Mouse (Mus musculus) splenic B cell, adult 2 months (primary cell): ENCODE measurements at regions not wholly inside any gene's neighbourhood (a gene's known extent, or its start where the extent isn't known, plus 50 kb on each side); places are given as distances from the start of the nearest gene placed in this dataset.

ENCODE experiments used
- DNase-seq: peaks from one replicate; pipeline ENCODE4 v3.0.0-alpha.2; 2011; ENCODE audit warnings: low read depth, low spot score
- H3K27me3 ChIP-seq: 2 replicates; pipeline ENCODE4 v1.6.1; 2012; ENCODE audit warnings: mild to moderate bottlenecking, low read length, moderate library complexity, mixed read lengths; ENCODE audit not compliant: control insufficient read depth, poor library complexity, insufficient read depth, severe bottlenecking
- H3K36me3 ChIP-seq: 2 replicates; pipeline ENCODE4 v1.6.1; 2012; ENCODE audit warnings: mild to moderate bottlenecking, low read length, moderate library complexity, mixed read lengths; ENCODE audit not compliant: control insufficient read depth, poor library complexity, insufficient read depth, severe bottlenecking

DNA sequence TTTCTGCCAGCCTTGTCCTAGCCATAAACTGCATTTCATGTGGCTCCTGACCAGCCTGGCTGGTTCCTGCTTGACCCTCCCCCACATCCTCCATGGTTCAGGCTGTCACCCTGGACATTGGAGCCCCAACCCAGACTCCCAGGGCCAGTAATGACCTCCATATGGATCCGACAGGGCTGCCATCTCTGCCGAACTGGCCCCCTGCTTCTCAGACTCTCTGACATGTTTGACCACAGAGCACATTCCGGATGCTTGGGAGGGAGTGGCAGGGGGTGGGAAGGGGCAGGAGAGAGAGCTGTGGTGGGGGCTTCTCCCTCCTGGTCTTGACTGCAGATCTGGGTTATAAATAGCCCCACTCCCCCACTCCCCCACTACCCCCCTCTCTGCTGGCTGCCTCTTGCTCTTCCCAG, 59.0 kb upstream of the Actrt2 start:
- no peaks in the 10 kb centered on the region for H3K27me3 ChIP-seq
- no peak for DNase-seq
- H3K36me3 ChIP-seq: no peaks in the 10 kb centered on the region

DNA sequence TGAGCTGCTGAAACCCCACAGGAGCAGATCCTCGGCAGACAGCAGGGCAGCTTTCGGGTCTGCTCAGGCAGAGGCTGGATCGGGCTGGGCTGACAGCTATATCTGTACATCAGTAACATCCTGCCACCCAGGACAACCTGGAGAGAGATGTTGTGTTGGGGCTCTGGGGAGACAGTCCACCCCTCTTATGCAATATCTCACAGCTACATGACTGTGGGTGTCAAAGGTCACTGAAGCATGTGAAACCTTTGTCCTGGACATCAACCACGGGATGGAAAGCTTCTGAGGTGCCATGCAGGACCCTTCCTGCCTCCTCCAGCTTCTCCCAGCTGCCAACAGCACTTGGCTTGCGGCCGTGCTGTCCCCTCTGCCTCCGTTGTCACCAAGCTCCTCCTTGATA, 60.3 kb upstream of the Actrt2 start:
- Histone ChIP-seq H3K27me3 (no peaks in the 10 kb centered on the region), H3K36me3 (no peaks in the 10 kb centered on the region)
- no peak for DNase-seq

DNA sequence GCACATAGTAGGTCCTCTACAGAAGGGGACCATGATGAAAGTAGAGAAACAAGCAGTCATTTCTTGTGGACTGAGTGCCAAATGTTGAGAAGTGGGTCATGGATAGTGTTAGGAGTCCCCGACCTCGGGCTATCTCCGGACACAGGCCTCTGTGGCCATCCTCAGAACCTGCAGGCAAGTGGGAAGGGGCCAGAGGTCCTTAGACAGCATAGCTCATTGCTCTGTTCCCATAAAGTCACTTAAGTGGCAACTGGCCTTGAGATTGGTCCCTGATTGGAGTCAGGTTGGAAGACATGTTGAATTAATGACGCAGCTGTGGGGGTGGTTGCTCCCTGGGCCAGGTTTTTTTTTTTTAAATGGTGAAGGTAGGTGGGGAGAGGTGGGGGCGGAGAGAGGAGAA, 63.0 kb upstream of the Actrt2 start:
- Histone ChIP-seq H3K27me3 (no peaks in the 10 kb centered on the region), H3K36me3 (no peaks in the 10 kb centered on the region)
- DNase-seq: no peak

DNA sequence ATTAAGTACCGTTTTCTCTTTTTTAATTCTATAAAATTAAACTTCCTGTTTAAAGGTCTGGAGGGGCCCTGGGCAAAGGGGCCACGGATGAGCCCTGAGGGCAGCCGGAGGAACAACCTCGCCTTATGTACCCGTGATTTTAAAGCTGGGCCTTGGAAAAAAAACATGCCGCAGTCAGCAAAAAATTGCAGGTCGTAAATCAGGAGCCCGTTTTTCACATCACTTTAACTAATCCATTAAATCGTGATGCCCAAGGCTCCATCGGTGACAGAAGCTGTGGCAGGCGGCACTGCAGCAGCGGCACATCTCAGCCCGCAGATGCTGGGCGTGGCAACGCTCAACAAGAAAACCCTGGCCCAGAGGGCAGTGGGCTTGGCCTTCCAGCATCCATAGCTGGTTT, 63.7 kb upstream of the Actrt2 start:
- Histone ChIP-seq H3K27me3 (no peaks in the 10 kb centered on the region), H3K36me3 (no peaks in the 10 kb centered on the region)
- DNase-seq: no peak

DNA sequence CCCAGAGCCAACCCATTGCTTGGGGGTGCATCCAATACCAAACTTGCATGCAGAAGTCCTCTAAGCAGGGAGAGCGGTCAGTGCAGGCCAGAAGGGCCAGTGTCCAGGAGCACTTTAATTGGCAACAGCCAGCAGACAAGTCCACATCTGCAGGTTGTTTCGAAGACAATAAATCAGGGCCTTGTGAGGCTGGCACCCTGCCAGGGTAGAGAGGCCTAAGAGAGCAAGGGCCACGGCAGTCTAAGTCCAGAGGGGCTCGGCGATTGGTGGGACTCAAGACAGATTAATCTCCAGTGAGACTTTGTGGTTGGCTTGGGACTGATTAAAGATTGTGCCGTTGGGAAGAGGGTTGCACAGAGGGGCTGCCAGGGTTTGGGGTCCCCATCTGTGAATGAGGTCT, 68.4 kb upstream of the Actrt2 start:
- Histone ChIP-seq H3K27me3 (no peaks in the 10 kb centered on the region), H3K36me3 (no peaks in the 10 kb centered on the region)
- no peak for DNase-seq

DNA sequence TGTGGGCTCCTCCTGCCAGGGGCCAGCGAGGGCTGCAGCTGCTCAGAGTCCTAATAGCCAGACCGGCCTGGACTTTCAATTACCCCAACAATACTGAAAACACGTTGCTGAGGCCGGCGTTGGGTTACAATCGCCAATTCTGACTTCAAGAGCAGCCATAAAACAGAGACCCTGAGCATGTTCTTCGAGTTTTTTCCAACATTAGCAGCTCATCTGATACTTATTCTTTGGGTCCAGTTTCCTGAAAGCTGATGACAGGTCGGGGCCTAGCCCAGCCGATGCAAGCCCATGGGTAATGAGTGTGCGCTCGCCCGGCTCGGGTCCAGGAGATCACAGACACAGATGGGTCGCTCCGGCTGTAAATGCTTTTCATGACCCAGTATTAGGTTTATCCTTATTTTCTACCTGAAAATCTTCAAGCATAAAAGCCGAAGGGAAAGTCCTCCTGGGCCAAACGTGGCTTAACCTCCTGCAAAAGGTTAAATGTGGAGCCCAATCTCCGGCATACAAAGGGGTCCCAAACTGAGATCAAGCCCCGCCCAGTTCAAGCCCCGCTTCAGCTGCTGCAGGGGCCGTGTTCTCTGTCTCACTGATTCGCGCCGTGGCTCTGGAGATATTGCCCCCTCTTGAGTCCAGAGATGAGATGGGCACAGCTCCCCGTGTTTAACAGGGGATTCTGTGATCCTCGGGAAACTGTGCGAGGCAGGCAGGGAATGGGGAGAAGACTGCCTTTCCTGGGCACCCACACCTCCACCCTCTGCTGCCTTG, 73.6 kb upstream of the Actrt2 start:
- DNase-seq: no peak
- H3K27me3 ChIP-seq: no peaks in the 10 kb centered on the region
- H3K36me3 ChIP-seq: no peaks in the 10 kb centered on the region

DNA sequence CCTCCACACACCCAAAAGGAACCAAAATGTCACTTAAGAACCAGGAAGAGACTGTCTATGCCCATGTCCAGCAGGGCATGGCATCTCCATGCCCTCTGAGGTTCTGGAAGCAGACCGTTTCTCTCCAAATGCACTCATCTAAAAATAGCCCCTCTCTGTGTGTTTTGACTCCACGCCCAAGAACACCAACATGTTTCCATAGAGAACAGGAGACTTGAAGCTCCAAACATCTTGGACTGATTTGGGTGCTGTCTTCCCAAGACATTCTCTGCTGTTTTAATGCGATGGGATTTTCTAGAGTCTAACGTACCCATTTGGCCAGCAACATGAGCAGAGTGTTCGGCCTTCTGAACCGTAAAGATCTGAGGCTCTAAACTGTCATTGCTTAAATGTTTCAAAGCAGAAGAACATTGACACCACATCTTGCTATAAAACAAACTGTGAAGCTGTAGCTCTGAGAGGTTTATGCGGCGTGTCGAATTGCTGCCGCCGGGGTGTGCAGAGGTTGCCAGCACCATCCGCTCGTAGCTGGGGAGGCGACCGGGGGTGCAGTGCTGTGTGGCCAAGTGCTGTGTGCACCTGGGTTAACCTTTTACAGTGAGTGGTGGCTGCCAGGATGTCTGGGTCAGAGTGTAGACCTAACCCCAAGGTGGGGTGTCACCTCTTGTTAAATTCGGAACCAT, 78.8 kb upstream of the Actrt2 start:
- DNase-seq: no peak
- H3K36me3 ChIP-seq: no peaks in the 10 kb centered on the region
- no peaks in the 10 kb centered on the region for H3K27me3 ChIP-seq

DNA sequence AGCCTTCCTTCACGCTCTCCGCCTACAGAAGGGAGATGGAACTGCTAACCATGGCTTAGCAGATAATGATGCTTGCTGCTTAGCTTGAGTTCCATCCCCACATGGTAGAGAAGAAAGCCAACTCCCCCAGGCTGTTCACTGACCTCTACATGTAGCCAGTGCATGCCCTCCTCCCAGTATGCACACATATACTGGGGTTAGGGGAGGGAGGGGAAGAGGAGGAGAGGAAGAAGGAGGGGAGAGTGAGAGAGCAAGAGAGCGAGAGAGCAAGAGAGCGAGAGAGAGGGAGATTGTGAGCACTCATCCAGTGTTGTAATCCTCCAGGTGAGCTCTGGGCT, 79.3 kb upstream of the Actrt2 start:
- H3K36me3 ChIP-seq: no peaks in the 10 kb centered on the region
- no peaks in the 10 kb centered on the region for H3K27me3 ChIP-seq
- no peak for DNase-seq

DNA sequence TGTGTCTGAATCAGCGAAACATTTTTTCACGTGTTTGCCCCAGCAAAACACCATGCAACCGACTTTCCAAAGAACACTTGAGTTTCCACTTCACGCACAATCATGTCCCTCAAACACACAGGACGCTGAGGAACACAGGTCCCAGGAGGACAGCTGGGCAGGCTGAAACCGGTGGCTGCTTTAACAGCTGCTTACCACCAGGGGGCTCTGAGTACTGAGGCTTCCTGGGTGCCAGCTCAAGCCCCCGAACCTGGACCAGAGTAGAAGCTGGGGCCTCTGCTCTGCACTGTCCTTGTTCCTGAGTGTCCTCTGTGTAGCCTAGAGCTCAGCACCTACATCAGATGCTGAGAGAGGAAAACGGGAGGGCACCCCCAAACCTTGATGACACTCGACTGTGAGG, 81.5 kb upstream of the Actrt2 start:
- no peaks in the 10 kb centered on the region for H3K36me3 ChIP-seq
- no peaks in the 10 kb centered on the region for H3K27me3 ChIP-seq
- peak; percentile 40 for DNase-seq

DNA sequence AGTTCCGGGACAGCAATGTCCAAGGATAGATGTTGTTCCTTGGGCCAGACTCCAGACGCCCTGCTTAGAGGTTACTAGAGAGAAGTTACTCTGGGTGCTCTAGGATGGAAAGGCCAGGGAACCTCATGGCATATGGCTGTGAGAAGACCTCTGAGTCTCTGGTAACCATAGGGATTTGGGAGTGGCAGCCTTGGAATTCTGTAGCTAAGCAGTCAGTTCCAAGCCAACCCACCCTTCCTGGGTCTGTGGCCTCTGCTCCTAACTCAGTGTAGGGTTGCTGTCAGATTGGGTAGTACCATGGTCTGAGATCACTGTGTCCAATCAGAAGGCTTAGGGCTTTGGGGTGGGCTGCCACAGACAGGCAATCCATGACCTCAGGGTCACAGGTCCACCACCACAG, 82.3 kb upstream of the Actrt2 start:
- no peak for DNase-seq
- Histone ChIP-seq H3K36me3 (no peaks in the 10 kb centered on the region), H3K27me3 (no peaks in the 10 kb centered on the region)

DNA sequence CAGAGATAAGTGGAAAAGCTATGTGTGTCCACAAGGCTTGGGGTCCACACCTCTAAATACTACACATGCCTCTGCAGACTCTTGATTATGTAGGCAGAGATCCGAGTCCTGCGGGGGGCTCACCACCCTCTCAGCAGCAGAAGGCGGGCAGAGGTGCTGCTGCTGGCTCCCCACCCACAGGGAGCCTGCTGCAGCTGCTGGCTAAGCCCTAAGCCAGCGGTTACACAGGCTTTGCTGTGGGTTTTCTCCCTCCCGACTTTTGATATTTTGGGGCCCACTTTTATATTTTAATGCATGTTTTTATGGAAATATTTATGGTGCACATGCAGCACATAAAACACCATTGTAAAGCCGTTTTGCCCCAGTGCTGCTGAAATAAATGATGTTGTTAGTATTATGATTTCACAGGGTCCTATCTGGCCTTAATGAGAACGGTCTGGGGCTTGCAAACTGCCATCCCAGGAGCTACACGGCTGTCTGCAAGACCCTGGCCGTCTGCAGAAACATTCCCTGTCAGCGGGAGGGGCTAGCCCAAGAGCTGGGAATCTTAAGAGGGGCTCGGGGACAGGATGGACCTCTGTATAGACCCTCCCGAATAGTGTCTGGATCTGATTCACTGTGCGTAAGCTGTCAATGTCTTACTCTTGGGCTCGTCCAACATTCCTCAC, 82.9 kb upstream of the Actrt2 start:
- H3K36me3 ChIP-seq: no peaks in the 10 kb centered on the region
- DNase-seq: no peak
- no peaks in the 10 kb centered on the region for H3K27me3 ChIP-seq

DNA sequence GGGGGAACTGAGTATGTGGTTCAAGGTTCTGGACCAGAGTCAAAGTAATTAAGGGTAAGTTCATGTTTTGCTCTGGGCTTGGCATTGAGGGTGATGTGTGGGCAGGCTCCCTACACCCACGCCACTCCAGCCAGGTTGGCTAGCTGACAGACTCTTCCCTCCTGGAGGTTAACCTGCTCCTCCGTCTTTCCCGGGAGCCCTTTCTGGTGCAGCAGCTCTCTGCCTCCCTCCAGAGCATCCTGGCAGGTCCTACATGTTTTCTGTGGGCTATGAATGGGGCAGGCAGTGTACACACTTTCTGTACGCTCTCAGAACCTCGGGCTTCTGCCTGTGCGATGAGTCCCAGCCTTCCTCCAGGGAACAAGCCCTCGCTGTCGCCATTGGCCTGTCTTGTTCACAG, 82.8 kb upstream of the Ttc34 start:
- no peak for DNase-seq
- H3K27me3 ChIP-seq: no peaks in the 10 kb centered on the region
- H3K36me3 ChIP-seq: no peaks in the 10 kb centered on the region

DNA sequence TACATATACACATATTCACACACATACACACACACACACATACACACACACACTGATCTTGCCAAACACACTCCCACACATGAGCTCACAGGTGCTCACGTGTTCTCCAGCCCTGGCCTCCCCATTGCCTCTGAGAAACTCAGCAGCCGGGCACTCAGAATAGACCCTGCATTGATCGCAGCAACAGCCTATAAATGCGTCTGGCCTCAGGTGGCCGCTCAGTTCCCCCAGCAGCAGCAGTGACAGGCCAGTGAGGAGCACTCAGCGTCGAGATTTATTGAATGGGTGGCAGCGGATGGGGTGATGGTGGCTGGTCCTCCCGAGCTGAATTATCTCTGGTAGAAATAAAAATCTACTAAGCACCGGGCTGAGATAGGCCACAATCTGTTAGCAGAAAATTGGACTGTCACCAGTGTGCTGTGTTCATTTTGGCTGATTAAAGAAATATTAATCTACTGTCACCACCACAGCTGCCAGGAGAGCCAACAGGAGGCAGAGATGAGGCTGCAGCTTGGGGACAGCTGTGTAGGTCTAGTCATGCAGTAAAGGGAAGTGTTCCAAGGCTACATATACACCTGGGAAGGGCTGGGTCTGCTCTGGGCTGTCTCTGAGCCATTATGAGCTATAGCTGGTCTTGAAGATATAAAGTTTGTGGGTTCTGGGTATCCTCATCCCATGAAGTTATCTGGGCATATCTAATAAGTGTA, 80.4 kb upstream of the Ttc34 start:
- H3K27me3 ChIP-seq: no peaks in the 10 kb centered on the region
- no peak for DNase-seq
- no peaks in the 10 kb centered on the region for H3K36me3 ChIP-seq

DNA sequence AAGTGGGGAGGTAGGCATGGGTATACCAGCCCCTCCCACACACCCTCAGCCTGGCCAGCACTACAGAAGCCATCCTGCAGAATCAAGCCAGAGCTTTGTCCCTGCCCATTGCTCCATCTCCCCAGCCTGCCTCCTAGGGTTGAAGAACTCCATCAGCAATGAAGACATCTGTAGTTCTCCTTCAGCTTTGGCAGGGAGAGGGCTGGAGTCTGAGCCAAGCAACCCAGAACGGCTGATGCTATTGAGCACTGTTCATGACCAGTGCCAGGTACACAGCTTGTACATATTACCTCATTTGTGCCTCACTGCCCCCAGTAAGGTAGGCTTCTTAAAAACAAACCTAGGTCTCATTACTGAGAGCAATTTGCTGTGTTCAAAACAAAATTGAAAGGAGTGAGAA, 77.4 kb upstream of the Ttc34 start:
- no peaks in the 10 kb centered on the region for H3K36me3 ChIP-seq
- DNase-seq: no peak
- H3K27me3 ChIP-seq: no peaks in the 10 kb centered on the region

DNA sequence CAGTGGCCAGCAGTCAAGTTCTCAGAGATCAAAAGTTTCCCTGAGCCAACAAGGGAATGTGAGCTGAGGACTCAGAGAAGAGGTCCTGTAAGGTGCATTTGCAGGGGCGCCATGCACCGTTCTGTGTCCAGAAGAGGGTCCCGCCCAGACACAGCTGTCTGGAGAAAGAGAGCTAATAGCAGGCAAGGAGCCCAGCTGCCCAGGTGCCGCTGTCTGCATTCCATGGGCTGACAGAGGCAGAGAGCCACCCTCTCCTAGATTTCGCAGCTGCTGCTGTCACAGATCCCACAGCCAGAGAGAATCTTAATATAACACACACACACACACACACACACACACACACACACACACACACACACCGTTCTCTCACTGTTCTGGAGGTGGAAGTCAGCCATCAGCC, 73.0 kb upstream of the Ttc34 start:
- DNase-seq: no peak
- H3K36me3 ChIP-seq: no peaks in the 10 kb centered on the region
- H3K27me3 ChIP-seq: no peaks in the 10 kb centered on the region
